Comparison of ENCODE assay signal across 23 mouse cellular contexts in the genomic region with DNA sequence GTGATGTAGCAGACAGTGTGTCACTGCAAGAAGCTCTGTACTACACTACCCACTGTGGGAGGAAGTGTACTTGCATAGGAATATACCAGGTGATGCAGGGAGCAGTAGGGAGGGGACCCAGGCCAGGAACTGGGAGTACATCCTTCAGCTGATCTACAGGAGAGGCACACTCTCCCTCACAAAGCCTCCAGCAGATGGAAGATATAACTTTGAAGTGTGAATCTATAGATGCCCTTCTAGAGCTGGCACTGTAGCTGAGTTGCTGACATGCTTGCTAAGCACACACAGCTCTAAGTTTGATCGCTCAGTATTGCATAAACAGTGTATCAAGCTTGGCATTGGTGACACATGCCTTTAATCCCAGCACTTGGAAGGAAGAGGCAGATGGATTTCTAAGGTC. TPM values are rescaled to one million over a fixed set of nuclear protein-coding genes. Genes with fewer than 3 reads are reported as not detected.
DNase-seq lines count a peak whose midpoint lies in the region; ATAC-seq lines count a peak whose summit lies in the region.
"Not testable (repeated sequence)": the region's sequence is repeated elsewhere in the genome, so short reads cannot be mapped to it uniquely, and the experiment has no call there.
"Had no signal": no experiment of that assay in that cellular context is flagged by ENCODE, and none has a peak within 500 bp of the region (broad histone marks: within the 10 kb centered on the region; RNA-seq: fewer than 3 reads in every experiment).

No protein-coding gene starts in this region.

- H3K4me1 ChIP-seq in limb, embryonic 10.5 days = not testable (repeated sequence)

- peak; percentile 55; the same call in 1 of the 2 replicates for ATAC-seq in frontal cortex, adult (ENCODE audit: low TSS enrichment)

- H3K9me3 ChIP-seq in limb, embryonic 10.5 days (replicated peaks) = not testable (repeated sequence)

- not testable (repeated sequence) for H3K4me3 ChIP-seq in limb, embryonic 10.5 days

- WGBS in limb, embryonic 10.5 days = 94% methylated on average over 1 of the region's 1 CpGs

- H3K27ac ChIP-seq in limb, embryonic 10.5 days = not testable (repeated sequence)

- peak; percentile 19 to 69 for DNase-seq in adrenal gland, adult (ENCODE audit: inconsistent age in 2 of 2, low spot score in 1 of 2)
- peak; percentile 38 for DNase-seq in adrenal gland, adult 2 months
- peak; percentile 37 for DNase-seq in adrenal gland, adult 8-10 months
- peak; percentile 23 for DNase-seq in heart, adult 11 months
- peak; percentile 18 for DNase-seq in limb, embryonic 10.5 days (ENCODE audit: low spot score)
- peak; percentile 13 for DNase-seq in testis, postnatal 10 days (ENCODE audit: low spot score)

- not testable (repeated sequence) for H3K27me3 ChIP-seq in limb, embryonic 10.5 days (ENCODE audit: low read depth, poor library complexity, severe bottlenecking)

- H3K36me3 ChIP-seq in limb, embryonic 10.5 days = not testable (repeated sequence)

RNA-seq across cellular contexts. Expression of a gene that starts 8.1 kb away (rescaled TPM):
- total RNA-seq in adrenal gland, adult 2 months (2021) = not detected
- not detected in 2 replicates for polyA plus RNA-seq in adrenal gland, adult 2 months (2012; rRNA removed)
- not detected for total RNA-seq in adrenal gland, adult 8-10 months (2022)
- not detected in 2 replicates for polyA plus RNA-seq in limb, embryonic 10.5 days (2016; fragmentation: Nextera tagmentation; extraction: Ambion mirVana)
- total RNA-seq: adrenal gland, adult 18-20 months; adrenal gland, postnatal 10 days; adrenal gland, postnatal 14 days; adrenal gland, postnatal 25 days; adrenal gland, postnatal 36 days; adrenal gland, postnatal 4 days; CH12.LX; ES-E14; G1E; MEL had no signal
- polyA plus RNA-seq: activated CD4-positive, CD25-positive, alpha-beta regulatory T cell, adult 4 months; C2C12; CD4-positive, CD25-positive, alpha-beta regulatory T cell, adult 4 months; cerebellum, adult 2 months; G1E; Patski had no signal

RNA-seq across cellular contexts. Expression of a gene that starts 21.8 kb away (rescaled TPM):
- not detected for total RNA-seq in adrenal gland, adult 2 months (2021)
- polyA plus RNA-seq in adrenal gland, adult 2 months (2012; rRNA removed) = not detected in 2 replicates
- total RNA-seq in adrenal gland, adult 8-10 months (2022) = not detected
- polyA plus RNA-seq in limb, embryonic 10.5 days (2016; fragmentation: Nextera tagmentation; extraction: Ambion mirVana) = not detected in 2 replicates
- total RNA-seq: adrenal gland, adult 18-20 months; adrenal gland, postnatal 10 days; adrenal gland, postnatal 14 days; adrenal gland, postnatal 25 days; adrenal gland, postnatal 36 days; adrenal gland, postnatal 4 days; CH12.LX; ES-E14; G1E; MEL had no signal
- polyA plus RNA-seq: activated CD4-positive, CD25-positive, alpha-beta regulatory T cell, adult 4 months; brain, embryonic 14.5 days; C2C12; CD4-positive, CD25-positive, alpha-beta regulatory T cell, adult 4 months; cerebellum, adult 2 months; G1E; Patski had no signal

RNA-seq across cellular contexts. Expression of a gene that starts 38.4 kb away (rescaled TPM):
- not detected for total RNA-seq in adrenal gland, adult 2 months (2021)
- polyA plus RNA-seq in adrenal gland, adult 2 months (2012; rRNA removed) = not detected in 2 replicates
- total RNA-seq in adrenal gland, adult 8-10 months (2022) = not detected
- not detected in 2 replicates for polyA plus RNA-seq in limb, embryonic 10.5 days (2016; fragmentation: Nextera tagmentation; extraction: Ambion mirVana)
- total RNA-seq: adrenal gland, adult 18-20 months; adrenal gland, postnatal 10 days; adrenal gland, postnatal 14 days; adrenal gland, postnatal 25 days; adrenal gland, postnatal 36 days; adrenal gland, postnatal 4 days; CH12.LX; ES-E14; G1E; MEL had no signal
- polyA plus RNA-seq: activated CD4-positive, CD25-positive, alpha-beta regulatory T cell, adult 4 months; brain, embryonic 14.5 days; C2C12; CD4-positive, CD25-positive, alpha-beta regulatory T cell, adult 4 months; cerebellum, adult 2 months; G1E; Patski had no signal

RNA-seq across cellular contexts. Expression of a gene that starts 53.1 kb away (rescaled TPM):
- not detected for total RNA-seq in adrenal gland, adult 2 months (2021)
- not detected in 2 replicates for polyA plus RNA-seq in adrenal gland, adult 2 months (2012; rRNA removed)
- total RNA-seq in adrenal gland, adult 8-10 months (2022) = not detected
- not detected in 2 replicates for polyA plus RNA-seq in limb, embryonic 10.5 days (2016; fragmentation: Nextera tagmentation; extraction: Ambion mirVana)
- total RNA-seq: adrenal gland, adult 18-20 months; adrenal gland, postnatal 10 days; adrenal gland, postnatal 14 days; adrenal gland, postnatal 25 days; adrenal gland, postnatal 36 days; adrenal gland, postnatal 4 days; CH12.LX; ES-E14; G1E; MEL had no signal
- polyA plus RNA-seq: activated CD4-positive, CD25-positive, alpha-beta regulatory T cell, adult 4 months; brain, embryonic 14.5 days; C2C12; CD4-positive, CD25-positive, alpha-beta regulatory T cell, adult 4 months; cerebellum, adult 2 months; G1E; Patski had no signal
